Mouse (Mus musculus): ENCODE data around the gene Adprhl1.

DNA sequence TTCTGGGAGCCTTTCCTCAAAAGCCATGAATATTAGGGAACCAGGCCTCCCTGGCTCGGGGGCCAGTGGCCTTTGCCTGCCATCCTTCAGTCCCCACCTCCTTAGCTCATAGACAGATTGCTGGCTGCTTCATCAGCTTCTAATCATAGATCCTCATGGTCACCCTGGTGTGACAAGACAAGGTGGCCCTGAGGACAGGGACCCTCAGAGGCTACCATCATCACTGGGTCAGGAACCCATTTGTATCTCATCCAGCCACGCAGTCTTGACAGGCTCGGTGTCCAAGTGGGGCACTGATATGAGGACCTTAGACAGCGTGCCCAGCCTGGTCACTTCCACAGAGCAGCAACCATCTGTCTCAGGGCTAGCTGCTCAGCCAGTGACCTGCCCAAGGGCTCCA, 23.5 kb downstream of the Adprhl1 start:
- TF ChIP-seq CTCF (IDR thresholded peaks at IDR 0.05; ENCODE audit: control insufficient read depth, insufficient read depth, insufficient replicate concordance, low read depth, low read length) (no peak), POLR2A (IDR thresholded peaks at IDR 0.05; ENCODE audit: control insufficient read depth, low read depth, low read length) (no peak)
